Mouse (Mus musculus) limb, embryonic 10.5 days (tissue): ENCODE results near the gene Rinl. TPM values are rescaled to one million over a fixed set of nuclear protein-coding genes. Genes with fewer than 3 reads are reported as not detected.

Source experiments
- DNase-seq: peaks from one replicate; pipeline ENCODE4 v3.0.0-alpha.2; 2017; ENCODE audit warnings: low spot score
- H3K27ac ChIP-seq: fragments of 300-500 bp; sonication (generic); 2 replicates; pipeline ENCODE4 v1.5.1; 2016; ENCODE audit warnings: mild to moderate bottlenecking
- H3K27me3 ChIP-seq: fragments of 300-500 bp; sonication (generic); 2 replicates; pipeline ENCODE4 v1.6.1; 2016; ENCODE audit warnings: low read depth, mild to moderate bottlenecking; ENCODE audit not compliant: poor library complexity, severe bottlenecking
- H3K36me3 ChIP-seq: fragments of 300-500 bp; sonication (generic); 2 replicates; pipeline ENCODE4 v1.6.1; 2016; ENCODE audit warnings: mild to moderate bottlenecking, moderate library complexity
- H3K4me1 ChIP-seq: fragments of 300-500 bp; sonication (generic); 2 replicates; pipeline ENCODE4 v1.6.1; 2016
- H3K4me3 ChIP-seq: fragments of 300-500 bp; sonication (generic); 2 replicates; pipeline ENCODE4 v1.5.1; 2016; ENCODE audit warnings: mild to moderate bottlenecking, moderate library complexity
- H3K9me3 ChIP-seq: fragments of 300-500 bp; sonication (generic); replicated peaks from 2 replicates; pipeline ENCODE4 v1.6.1; 2016; ENCODE audit warnings: mild to moderate bottlenecking
- WGBS: fragments of 180-500 bp; shearing (Covaris S2); methylation state at CpG from one replicate; pipeline ENCODE4 v1.1.7; 2016; 5-methylcytosine and 5-hydroxymethylcytosine counted together
- polyA plus RNA-seq: library from polyadenylated mRNA; unstranded; fragments of >200 nt; fragmentation: Nextera tagmentation; extraction: Ambion mirVana; gene quantifications from 2 replicates; pipeline ENCODE4 v1.2.1, GENCODE M21; 2016

Rinl gene
- polyA plus RNA-seq, 1 experiment from 2014 or later: 2.7 TPM

GRCm38 (mm10) chr7:28822993-28823903 is 34.5 kb downstream of the Rinl start:
- WGBS: 61% methylated on average over 10 of the region's 10 CpGs
- no peak overlapping the region for H3K4me3 ChIP-seq
- DNase-seq: no peak
- H3K36me3 ChIP-seq: peaks cover 48% of the 10 kb centered on the region
- H3K27ac ChIP-seq: no peak overlapping the region
- peaks cover 15% of the 10 kb centered on the region for H3K4me1 ChIP-seq
- no peaks in the 10 kb centered on the region for H3K27me3 ChIP-seq
- H3K9me3 ChIP-seq: no peaks in the 10 kb centered on the region

- no peak for DNase-seq
- 63% methylated on average over 2 of the region's 2 CpGs for WGBS
Measured at GRCm38 (mm10) chr7:28823932-28824331, 35.2 kb downstream of the Rinl start.

DNA sequence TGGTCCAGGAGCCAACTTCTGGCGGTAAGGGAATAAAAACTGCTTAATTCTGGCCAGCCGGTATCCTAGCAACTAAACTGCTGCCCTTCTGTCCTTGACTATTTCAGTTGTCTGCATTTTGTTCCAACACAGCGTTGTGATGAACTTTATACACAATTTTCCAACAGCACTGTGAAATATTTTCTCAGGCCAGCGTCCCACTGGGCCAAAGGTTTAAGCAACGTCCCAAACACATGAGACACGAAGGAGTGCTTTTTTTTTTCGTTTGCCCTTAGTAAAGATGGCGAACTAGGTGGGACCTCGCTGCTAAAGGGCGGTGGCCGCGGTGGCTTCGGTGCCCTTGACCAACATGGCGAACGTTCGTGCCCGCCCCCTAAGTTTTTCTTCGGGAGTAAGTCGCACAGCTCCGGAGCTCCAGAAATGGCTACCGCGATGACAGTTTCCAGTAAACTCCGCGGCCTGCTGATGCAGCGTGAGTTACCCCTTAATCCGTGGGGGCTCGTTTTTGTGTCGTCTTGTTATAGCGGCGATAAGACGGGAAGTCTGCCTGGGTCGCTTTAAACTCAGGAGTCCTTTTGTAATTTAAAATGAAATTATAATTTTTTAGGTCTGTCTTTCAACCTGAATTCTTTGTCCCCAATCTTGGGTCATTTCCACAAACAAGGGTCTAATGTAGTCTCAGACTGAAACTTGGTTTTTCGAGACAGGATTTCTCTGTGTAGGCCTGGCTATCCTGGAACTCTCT is 36.3 kb downstream of the Rinl start, which contains the start of gene Ech1:
Ech1 (plus strand) TSS at position 277 of the 745 bp plus-strand sequence.
- H3K36me3 ChIP-seq: peaks cover 37% of the 10 kb centered on the region
- peaks cover 12% of the 10 kb centered on the region for H3K4me1 ChIP-seq
- H3K27me3 ChIP-seq: no peaks in the 10 kb centered on the region
- H3K9me3 ChIP-seq: no peaks in the 10 kb centered on the region
- H3K4me3 ChIP-seq: peak within 1 kb of the TSS; percentile 57
- 4% methylated on average over 33 of the region's 33 CpGs for WGBS
- peak; percentile 88 for DNase-seq
- H3K27ac ChIP-seq: peak within 1 kb of the TSS; percentile 87

More at GRCm38 (mm10) chr7:28823932-28824331, 35.2 kb downstream of the Rinl start:
- Histone ChIP-seq H3K4me3 (no peak overlapping the region), H3K27me3 (no peaks in the 10 kb centered on the region), H3K4me1 (peaks cover 15% of the 10 kb centered on the region), H3K36me3 (peaks cover 41% of the 10 kb centered on the region), H3K9me3 (no peaks in the 10 kb centered on the region), H3K27ac (no peak overlapping the region)

DNA sequence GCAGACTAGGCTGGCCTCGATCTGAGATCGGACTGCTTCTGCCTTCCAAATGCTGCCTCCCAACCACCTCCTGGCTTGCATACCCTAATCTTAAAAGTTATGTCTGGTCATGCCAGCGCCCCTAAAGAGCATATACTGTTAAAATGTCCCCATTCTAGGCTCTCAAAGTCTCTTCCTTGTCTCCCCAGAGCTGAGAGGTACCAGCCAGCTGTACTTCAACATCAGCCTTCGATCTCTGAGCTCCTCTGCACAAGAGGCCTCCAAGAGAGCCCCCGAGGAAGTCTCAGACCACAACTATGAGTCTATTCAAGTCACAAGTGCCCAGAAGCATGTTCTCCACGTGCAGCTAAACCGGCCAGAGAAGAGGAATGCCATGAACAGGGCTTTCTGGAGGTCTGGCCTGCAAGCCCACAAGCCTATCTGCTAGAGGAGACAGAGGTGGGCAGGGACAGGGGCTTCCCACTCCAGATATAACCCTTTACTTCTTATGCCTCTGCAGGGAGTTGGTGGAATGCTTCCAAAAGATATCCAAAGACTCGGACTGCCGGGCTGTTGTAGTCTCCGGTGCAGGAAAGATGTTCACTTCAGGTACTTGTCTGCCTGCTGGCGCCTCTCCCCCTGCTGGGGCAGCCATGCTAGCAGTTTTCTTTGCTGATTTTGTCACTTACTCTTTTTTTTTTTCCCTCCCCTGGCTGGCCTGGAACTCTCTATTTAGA is 37.1 kb downstream of the Rinl start:
- Histone ChIP-seq H3K4me1 (peaks cover 12% of the 10 kb centered on the region), H3K4me3 (peak overlapping the region; percentile 57), H3K27ac (peak overlapping the region; percentile 87), H3K9me3 (no peaks in the 10 kb centered on the region), H3K36me3 (peaks cover 37% of the 10 kb centered on the region), H3K27me3 (no peaks in the 10 kb centered on the region)
- no peak for DNase-seq
- WGBS: 75% methylated on average over 11 of the region's 11 CpGs

GRCm38 (mm10) chr7:28826402-28826772 is 37.6 kb downstream of the Rinl start:
- Histone ChIP-seq H3K9me3 (no peaks in the 10 kb centered on the region), H3K4me1 (peaks cover 12% of the 10 kb centered on the region), H3K4me3 (0 out of 2 replicates have a peak overlapping the region, but pooled peaks have one; percentile 57), H3K27me3 (no peaks in the 10 kb centered on the region), H3K36me3 (peaks cover 37% of the 10 kb centered on the region), H3K27ac (no peak overlapping the region)
- no peak for DNase-seq
- 95% methylated on average over 7 of the region's 7 CpGs for WGBS

DNA sequence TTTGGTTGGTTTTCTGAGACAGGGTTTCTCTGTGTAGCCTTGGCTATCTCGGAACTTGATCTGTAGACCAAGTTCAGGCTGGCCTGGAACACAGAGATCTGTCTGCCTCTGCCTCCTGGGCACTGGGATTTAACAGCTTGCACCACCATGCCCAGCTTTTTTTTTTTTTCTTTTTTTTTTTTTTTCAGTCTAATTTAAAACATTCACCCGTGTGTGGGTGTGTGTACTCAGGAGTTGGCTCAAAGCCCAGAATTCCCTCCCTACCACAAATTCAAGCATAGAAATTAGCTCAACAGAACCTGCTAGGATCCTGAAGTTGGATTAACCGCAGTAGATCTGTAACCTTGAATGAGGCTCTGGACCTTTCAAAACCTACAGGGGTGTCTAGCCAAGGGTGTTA is 38.6 kb downstream of the Rinl start:
- 90% methylated on average over 3 of the region's 3 CpGs for WGBS

GRCm38 (mm10) chr7:28829821-28830220 is 41.1 kb downstream of the Rinl start:
- no peak overlapping the region for H3K4me3 ChIP-seq
- no peak for DNase-seq
- 92% methylated on average over 8 of the region's 8 CpGs for WGBS
- no peaks in the 10 kb centered on the region for H3K9me3 ChIP-seq
- H3K36me3 ChIP-seq: peaks cover 29% of the 10 kb centered on the region
- H3K27me3 ChIP-seq: no peaks in the 10 kb centered on the region
- peaks cover 9% of the 10 kb centered on the region for H3K4me1 ChIP-seq
- no peak overlapping the region for H3K27ac ChIP-seq

More for the DNA sequence above, 38.6 kb downstream of the Rinl start:
- no peaks in the 10 kb centered on the region for H3K27me3 ChIP-seq
- H3K36me3 ChIP-seq: peaks cover 36% of the 10 kb centered on the region
- H3K9me3 ChIP-seq: no peaks in the 10 kb centered on the region
- H3K4me3 ChIP-seq: no peak overlapping the region
- peaks cover 12% of the 10 kb centered on the region for H3K4me1 ChIP-seq
- no peak overlapping the region for H3K27ac ChIP-seq
- DNase-seq: no peak

DNA sequence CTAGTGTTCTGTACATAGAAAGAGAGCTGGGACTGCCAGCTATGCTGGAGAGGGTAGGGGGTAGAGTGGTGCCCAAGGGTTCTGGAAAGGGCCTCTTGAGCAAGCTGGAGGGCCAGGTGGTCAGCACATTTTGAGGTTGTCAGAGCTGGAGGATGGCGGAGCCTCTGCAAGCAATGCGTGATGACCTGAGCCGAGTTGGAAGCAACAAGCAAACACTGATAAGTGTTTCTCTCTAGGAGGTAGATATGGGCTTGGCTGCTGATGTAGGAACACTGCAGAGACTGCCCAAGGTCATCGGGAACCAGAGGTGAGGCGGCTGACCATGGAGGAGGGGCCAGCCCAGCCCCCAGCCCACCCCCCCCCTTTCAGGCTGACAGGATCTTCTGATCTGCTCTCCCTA is 42.2 kb downstream of the Rinl start:
- H3K4me3 ChIP-seq: no peak overlapping the region
- no peaks in the 10 kb centered on the region for H3K9me3 ChIP-seq
- 92% methylated on average over 5 of the region's 5 CpGs for WGBS
- H3K4me1 ChIP-seq: peaks cover 2% of the 10 kb centered on the region
- H3K27ac ChIP-seq: no peak overlapping the region
- H3K36me3 ChIP-seq: peaks cover 29% of the 10 kb centered on the region
- DNase-seq: no peak
- no peaks in the 10 kb centered on the region for H3K27me3 ChIP-seq

- H3K4me3 ChIP-seq: no peak overlapping the region
- H3K27me3 ChIP-seq: no peaks in the 10 kb centered on the region
- no peaks in the 10 kb centered on the region for H3K9me3 ChIP-seq
- no peaks in the 10 kb centered on the region; the same call in 1 of the 2 replicates for H3K4me1 ChIP-seq
- H3K36me3 ChIP-seq: peaks cover 29% of the 10 kb centered on the region
- DNase-seq: no peak
- H3K27ac ChIP-seq: no peak overlapping the region
- WGBS: 94% methylated on average over 17 of the region's 17 CpGs
Measured at GRCm38 (mm10) chr7:28831411-28832125, 42.8 kb downstream of the Rinl start.

- 78% methylated on average over 6 of the region's 6 CpGs for whole genome bisulfite sequencing
- DNase-seq: no peak
- Histone ChIP-seq H3K9me3 (no peaks in the 10 kb centered on the region), H3K27me3 (no peaks in the 10 kb centered on the region), H3K27ac (no peak overlapping the region), H3K4me1 (no peaks in the 10 kb centered on the region; the same call in 1 of the 2 replicates), H3K4me3 (no peak overlapping the region), H3K36me3 (peaks cover 29% of the 10 kb centered on the region)
Measured at GRCm38 (mm10) chr7:28832137-28832536, 43.4 kb downstream of the Rinl start.

- no peaks in the 10 kb centered on the region for H3K9me3 ChIP-seq
- H3K27ac ChIP-seq: no peak within 1 kb of the TSS
- no peak within 1 kb of the TSS for H3K4me3 ChIP-seq
- WGBS: 85% methylated on average over 6 of the region's 6 CpGs
- peaks cover 29% of the 10 kb centered on the region for H3K36me3 ChIP-seq
- H3K4me1 ChIP-seq: no peaks in the 10 kb centered on the region; the same call in 1 of the 2 replicates
- no peak for DNase-seq
- H3K27me3 ChIP-seq: no peaks in the 10 kb centered on the region
Measured at GRCm38 (mm10) chr7:28833723-28834347, 45.1 kb downstream of the Rinl start, which contains the start of gene Lgals4. Gene Lgals4, plus strand, starts transcription at chr7:28833854.
